Mouse (Mus musculus) ES-Bruce4 (cell line): ENCODE data around the gene Tnfaip8l2.

Source experiments
- CTCF ChIP-seq: IDR thresholded peaks from one replicate; pipeline ENCODE4 v1.8.1; 2011; ENCODE audit warnings: low read depth, low read length
- EP300 ChIP-seq: IDR thresholded peaks from 2 replicates; pipeline ENCODE4 v1.6.1; 2011; ENCODE audit warnings: low read depth, low read length; ENCODE audit not compliant: insufficient read depth

- TF ChIP-seq CTCF = no peak
- TF ChIP-seq EP300 = no peak
Observed at GRCm38 (mm10) chr3:95133176-95133575, 9.0 kb downstream of the Tnfaip8l2 start.
